Mouse (Mus musculus): ENCODE measurements at regions not wholly inside any gene's neighbourhood (a gene's known extent, or its start where the extent isn't known, plus 50 kb on each side); places are given as distances from the start of the nearest gene placed in this dataset.

GRCm38 (mm10) chrX:61580186-61580585 lies 129.1 kb upstream of the Ldoc1 start:
- Histone ChIP-seq H3K27ac (peak overlapping the region; percentile 32; the same call in 1 of the 2 replicates), H3K4me3 (no peak overlapping the region)
- no peak for TF ChIP-seq CTCF (IDR thresholded peaks at IDR 0.05)
- DNase-seq (ENCODE audit: extremely low spot score in 1 of 2, low spot score in 2 of 2): no peak
- intact Hi-C loops (cut with DNase I): no loop called here

All from left cerebral cortex, adult 2 months (tissue).